Mouse (Mus musculus): ENCODE data around the gene Plxna4.

DNA sequence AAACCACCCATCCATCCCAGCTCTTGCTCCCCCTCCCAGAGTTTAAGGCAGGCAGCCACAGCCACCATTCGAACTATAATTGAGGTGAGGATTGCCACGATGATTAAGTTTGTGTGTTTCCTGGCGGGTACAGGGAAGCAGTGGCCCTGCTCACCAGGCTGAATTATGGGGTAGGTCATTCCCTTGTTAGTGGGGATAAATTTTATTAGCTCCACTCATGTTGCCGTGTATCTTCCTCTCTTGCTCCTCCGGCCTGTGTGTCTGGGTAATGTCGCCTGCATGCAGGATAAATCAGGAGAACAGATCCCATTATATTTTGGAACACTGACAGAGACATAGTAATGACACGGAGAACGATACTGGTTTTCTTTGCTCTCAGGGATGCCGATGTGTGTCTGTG is 78.9 kb downstream of the Plxna4 start:
- no peak for TF ChIP-seq CTCF (IDR thresholded peaks at IDR 0.05; ENCODE audit: insufficient read depth, low read depth, low read length)
- no peak for TF ChIP-seq POLR2A (IDR thresholded peaks at IDR 0.05; ENCODE audit: insufficient read depth, low read depth, low read length)

Data from olfactory bulb, adult 2 months (tissue).